Mouse (Mus musculus): Measurements from ENCODE around the gene Gal3st4.
"Not testable (repeated sequence)": the region's sequence is repeated elsewhere in the genome, so short reads cannot be mapped to it uniquely, and the experiment has no call there.

Gene Gal3st4

DNA sequence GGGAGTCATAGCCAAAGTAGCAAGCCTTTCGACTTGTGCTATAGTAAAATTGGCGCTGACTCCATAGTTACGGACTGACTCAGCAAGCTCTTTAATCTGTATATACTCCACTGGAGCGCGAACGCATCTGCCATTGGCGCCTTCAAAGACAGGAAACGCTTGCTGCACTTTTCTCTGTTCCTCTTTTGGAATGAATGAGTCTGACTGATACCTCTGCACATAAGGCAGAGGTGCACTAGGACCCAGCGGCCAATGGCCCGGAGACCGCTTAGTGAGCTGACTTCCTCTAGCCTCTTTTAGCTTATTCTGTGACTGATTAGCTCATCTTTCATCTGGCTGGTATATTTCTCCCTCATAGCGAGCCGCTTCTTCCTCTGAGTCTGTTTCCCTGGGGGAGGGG is 56.0 kb downstream of the Gal3st4 start:
- not testable (repeated sequence) for DNase-seq (ENCODE audit: low read depth)
